ENCODE assay signal across 16 mouse cellular contexts in the genomic region with DNA sequence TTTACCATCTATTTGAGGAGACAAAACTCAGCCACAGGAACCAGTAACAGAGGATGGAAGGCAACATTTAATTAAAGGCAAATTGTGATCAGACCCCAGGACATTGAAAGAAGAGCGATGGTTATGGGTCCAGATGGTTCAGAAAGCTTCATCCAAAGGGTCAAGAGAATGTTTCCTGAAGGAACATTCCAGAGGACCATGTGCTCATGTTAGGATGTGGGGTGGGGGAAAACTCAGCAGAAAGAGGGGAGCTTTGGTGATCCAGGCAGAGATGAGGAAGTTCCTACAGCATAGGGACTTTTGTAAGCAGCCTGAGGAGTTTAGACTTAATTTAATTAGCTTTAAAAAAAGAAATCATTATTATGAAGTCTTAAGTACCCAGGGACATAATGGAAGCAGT. TPM values are rescaled to one million over a fixed set of nuclear protein-coding genes. Genes with fewer than 3 reads are reported as not detected.
"Had no signal": no experiment of that assay in that cellular context is flagged by ENCODE, and none has a peak within 500 bp of the region (broad histone marks: within the 10 kb centered on the region; RNA-seq: fewer than 3 reads in every experiment).

No protein-coding gene starts in this region.

- DNase-seq: liver, postnatal 0 days; lung, adult 2 months; lung, postnatal 14 days; lung, postnatal 36 days; right cerebral cortex, postnatal 14 days; thymus, adult 18-20 months; thymus, postnatal 25 days; thymus, postnatal 4 days had no signal

- H3K4me3 ChIP-seq: lung, embryonic 15.5 days; megakaryocyte, embryonic 14.5 days; midbrain, embryonic 13.5 days; midbrain, embryonic 15.5 days; neural tube, embryonic 12.5 days had no signal

- H3K36me3 ChIP-seq: lung, embryonic 15.5 days; midbrain, embryonic 13.5 days; midbrain, embryonic 15.5 days; neural tube, embryonic 12.5 days had no signal

- H3K27me3 ChIP-seq: lung, embryonic 15.5 days; megakaryocyte, embryonic 14.5 days; midbrain, embryonic 13.5 days; midbrain, embryonic 15.5 days; neural tube, embryonic 12.5 days had no signal

- H3K9ac ChIP-seq: liver, postnatal 0 days; lung, embryonic 15.5 days; midbrain, embryonic 13.5 days; midbrain, embryonic 15.5 days; neural tube, embryonic 12.5 days had no signal

- H3K4me1 ChIP-seq: lung, embryonic 15.5 days; megakaryocyte, embryonic 14.5 days; midbrain, embryonic 15.5 days; neural tube, embryonic 12.5 days had no signal

- H3K4me2 ChIP-seq: lung, embryonic 15.5 days; midbrain, embryonic 11.5 days; midbrain, embryonic 13.5 days; midbrain, embryonic 15.5 days; neural tube, embryonic 12.5 days had no signal

- H3K27ac ChIP-seq: lung, embryonic 15.5 days; macrophage; midbrain, embryonic 13.5 days; midbrain, embryonic 15.5 days; neural tube, embryonic 12.5 days had no signal

- ATAC-seq: liver, postnatal 0 days; lung, postnatal 0 days; midbrain, embryonic 13.5 days; midbrain, embryonic 15.5 days had no signal

- H3K9me3 ChIP-seq: lung, embryonic 15.5 days; midbrain, embryonic 13.5 days; midbrain, embryonic 15.5 days; neural tube, embryonic 12.5 days had no signal

RNA-seq across cellular contexts. Expression of gene Klf5, which starts 42.2 kb away (rescaled TPM):
- polyA plus RNA-seq: macrophage had no signal
